In the genomic region with DNA sequence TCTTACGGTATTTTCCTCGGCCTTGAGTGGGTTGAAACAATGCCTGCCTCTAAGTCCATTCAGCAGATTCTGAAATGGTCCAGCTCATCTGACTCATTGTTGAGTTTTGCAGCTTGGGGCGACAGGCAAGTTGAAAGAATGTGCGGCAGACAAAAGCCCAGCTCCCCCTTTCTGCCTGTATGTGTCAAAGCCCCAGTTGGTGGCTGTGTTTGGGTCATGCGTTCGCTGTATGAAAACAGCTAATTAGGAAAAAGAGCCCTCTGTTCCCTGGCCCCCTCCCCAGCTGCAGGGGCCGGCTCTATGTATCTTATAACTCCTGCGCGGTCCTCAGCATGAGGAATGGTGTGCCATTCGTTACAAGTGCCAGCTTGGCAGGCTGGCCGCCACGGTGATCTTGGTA, we compare ENCODE assay signal across 17 mouse cellular contexts. TPM values are rescaled to one million over a fixed set of nuclear protein-coding genes. Genes with fewer than 3 reads are reported as not detected.
DNase-seq lines count a peak whose midpoint lies in the region; ATAC-seq lines count a peak whose summit lies in the region.
"Had no signal": no experiment of that assay in that cellular context is flagged by ENCODE, and none has a peak within 500 bp of the region (broad histone marks: within the 10 kb centered on the region; RNA-seq: fewer than 3 reads in every experiment).

No protein-coding gene starts in this region.

- no peak overlapping the region for H3K4me3 ChIP-seq in forebrain, embryonic 12.5 days (replicated peaks)
- H3K4me3 ChIP-seq in hindbrain, embryonic 15.5 days = no peak overlapping the region
- H3K4me3 ChIP-seq in neural tube, embryonic 13.5 days = no peak overlapping the region
- no peak overlapping the region for H3K4me3 ChIP-seq in kidney, embryonic 15.5 days (replicated peaks)
- H3K4me3 ChIP-seq: embryonic facial prominence, embryonic 13.5 days; heart, adult 2 months; limb, embryonic 15.5 days had no signal

- H3K9me3 ChIP-seq in forebrain, embryonic 12.5 days = no peaks in the 10 kb centered on the region
- no peaks in the 10 kb centered on the region for H3K9me3 ChIP-seq in hindbrain, embryonic 15.5 days
- H3K9me3 ChIP-seq in neural tube, embryonic 13.5 days = no peaks in the 10 kb centered on the region
- no peaks in the 10 kb centered on the region for H3K9me3 ChIP-seq in kidney, embryonic 15.5 days (replicated peaks)
- H3K9me3 ChIP-seq: embryonic facial prominence, embryonic 13.5 days; limb, embryonic 15.5 days had no signal

- peak overlapping the region; percentile 32 for H3K4me2 ChIP-seq in forebrain, embryonic 12.5 days
- H3K4me2 ChIP-seq in hindbrain, embryonic 15.5 days = peak overlapping the region; percentile 24
- peak overlapping the region; percentile 22 for H3K4me2 ChIP-seq in neural tube, embryonic 13.5 days
- no peak overlapping the region for H3K4me2 ChIP-seq in kidney, embryonic 15.5 days
- H3K4me2 ChIP-seq: embryonic facial prominence, embryonic 13.5 days; limb, embryonic 15.5 days had no signal

- peak; percentile 54 for DNase-seq in embryo, embryonic 10 days (ENCODE audit: low spot score)
- no peak for DNase-seq in kidney, postnatal 14 days
- no peak for DNase-seq in ovary, adult 18-20 months (ENCODE audit: low spot score)
- DNase-seq in thymus, postnatal 4 days = no peak
- DNase-seq: adrenal gland, postnatal 25 days; cerebellum, adult 11 months; heart, adult 2 months; heart, postnatal 14 days; spleen, adult 18-20 months had no signal

- peaks cover 50% of the 10 kb centered on the region for H3K27me3 ChIP-seq in forebrain, embryonic 12.5 days
- H3K27me3 ChIP-seq in hindbrain, embryonic 15.5 days = no peaks in the 10 kb centered on the region
- no peaks in the 10 kb centered on the region for H3K27me3 ChIP-seq in neural tube, embryonic 13.5 days
- no peaks in the 10 kb centered on the region for H3K27me3 ChIP-seq in kidney, embryonic 15.5 days
- H3K27me3 ChIP-seq: CH12.LX; embryonic facial prominence, embryonic 13.5 days; limb, embryonic 15.5 days had no signal

- peak; percentile 85; the same call in 1 of the 2 replicates for ATAC-seq in forebrain, embryonic 12.5 days (ENCODE audit: low FRiP score)
- ATAC-seq in hindbrain, embryonic 15.5 days (ENCODE audit: low FRiP score, low read depth) = peak; percentile 53; the same call in 1 of the 2 replicates
- ATAC-seq in neural tube, embryonic 13.5 days (ENCODE audit: low read depth) = no peak
- ATAC-seq in kidney, embryonic 15.5 days (replicated peaks; ENCODE audit: low FRiP score) = no peak
- ATAC-seq: intestine, postnatal 0 days had no signal

- H3K27ac ChIP-seq in forebrain, embryonic 12.5 days = no peak overlapping the region
- no peak overlapping the region for H3K27ac ChIP-seq in hindbrain, embryonic 15.5 days (replicated peaks)
- H3K27ac ChIP-seq in neural tube, embryonic 13.5 days (replicated peaks) = 0 out of 2 replicates have a peak overlapping the region, but pooled peaks have one; percentile 5
- H3K27ac ChIP-seq in kidney, embryonic 15.5 days = no peak overlapping the region
- H3K27ac ChIP-seq: embryonic facial prominence, embryonic 13.5 days; heart, adult 2 months; limb, embryonic 15.5 days had no signal

- H3K4me1 ChIP-seq in forebrain, embryonic 12.5 days = peaks cover 12% of the 10 kb centered on the region
- peaks cover 8% of the 10 kb centered on the region for H3K4me1 ChIP-seq in hindbrain, embryonic 15.5 days (replicated peaks)
- H3K4me1 ChIP-seq in neural tube, embryonic 13.5 days (replicated peaks) = peaks cover 8% of the 10 kb centered on the region
- no peaks in the 10 kb centered on the region for H3K4me1 ChIP-seq in kidney, embryonic 15.5 days

- H3K36me3 ChIP-seq in forebrain, embryonic 12.5 days (replicated peaks) = peaks cover 24% of the 10 kb centered on the region
- no peaks in the 10 kb centered on the region for H3K36me3 ChIP-seq in hindbrain, embryonic 15.5 days
- H3K36me3 ChIP-seq in neural tube, embryonic 13.5 days = no peaks in the 10 kb centered on the region
- H3K36me3 ChIP-seq in kidney, embryonic 15.5 days = no peaks in the 10 kb centered on the region
- H3K36me3 ChIP-seq: embryonic facial prominence, embryonic 13.5 days; limb, embryonic 15.5 days had no signal

- H3K9ac ChIP-seq in forebrain, embryonic 12.5 days = no peak overlapping the region
- 0 out of 2 replicates have a peak overlapping the region, but pooled peaks have one; percentile 26 for H3K9ac ChIP-seq in hindbrain, embryonic 15.5 days
- no peak overlapping the region for H3K9ac ChIP-seq in neural tube, embryonic 13.5 days
- H3K9ac ChIP-seq in kidney, embryonic 15.5 days = no peak overlapping the region
- H3K9ac ChIP-seq: embryonic facial prominence, embryonic 13.5 days; limb, embryonic 15.5 days had no signal

- 6% methylated on average over 12 of the region's 12 CpGs for WGBS in forebrain, embryonic 12.5 days
- 10% methylated on average over 12 of the region's 12 CpGs for WGBS in hindbrain, embryonic 15.5 days
- 17% methylated on average over 12 of the region's 12 CpGs for WGBS in neural tube, embryonic 13.5 days
- 75% methylated on average over 12 of the region's 12 CpGs for WGBS in kidney, embryonic 15.5 days

RNA-seq across cellular contexts. Expression of gene Ric8b, which starts 46.1 kb away (rescaled TPM):
- polyA plus RNA-seq in forebrain, embryonic 12.5 days (2016; fragmentation: Nextera tagmentation; extraction: Ambion mirVana) = 31.0 and 37.0 TPM in 2 replicates
- polyA plus RNA-seq in hindbrain, embryonic 15.5 days (2015; fragmentation: Nextera tagmentation; extraction: Ambion mirVana) = 45.0 and 48.1 TPM in 2 replicates
- 48.7 and 54.7 TPM in 2 replicates for polyA plus RNA-seq in neural tube, embryonic 13.5 days (2015; fragmentation: Nextera tagmentation; extraction: Ambion mirVana)
- polyA plus RNA-seq in kidney, embryonic 15.5 days (2015; fragmentation: Nextera tagmentation; extraction: Ambion mirVana) = 22.1 and 23.3 TPM in 2 replicates

Comparison
In these comparisons a context has a peak if more than half of its experiments do, and no peak if none do; other contexts are left out.
1. ATAC-seq: peak in forebrain, embryonic 12.5 days (single experiment) and hindbrain, embryonic 15.5 days (single experiment); none in neural tube, embryonic 13.5 days (single experiment) and kidney, embryonic 15.5 days (single experiment).